Mouse (Mus musculus): ENCODE measurements around the gene Mertk.

DNA sequence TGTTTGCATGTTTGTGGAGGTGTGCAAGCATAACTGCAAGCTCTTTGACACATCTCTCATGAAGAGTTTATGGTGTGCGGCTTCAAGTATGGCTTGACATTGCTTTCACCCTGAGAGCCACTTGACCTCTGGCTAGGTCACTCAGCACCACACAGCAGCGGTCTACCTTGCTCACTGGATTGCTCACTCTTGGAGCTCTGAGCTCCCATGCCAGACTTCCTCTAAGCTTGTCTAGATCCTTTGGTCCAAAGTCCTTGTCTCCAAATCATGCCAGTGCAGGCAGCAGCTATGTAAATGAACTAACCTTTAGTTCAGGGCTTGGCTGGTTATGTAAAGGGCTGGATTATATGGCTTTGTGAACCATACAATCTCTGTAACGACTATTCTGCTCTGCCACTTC is 2.3 kb upstream of the Mertk start:
- TF ChIP-seq POLR2A (IDR thresholded peaks at IDR 0.05; ENCODE audit: low read depth, low read length) (no peak), CTCF (IDR thresholded peaks at IDR 0.05; ENCODE audit: extremely low read depth, insufficient read depth, insufficient read length, insufficient replicate concordance) (no peak)

Measured in spleen, adult 2 months (tissue).